Mouse (Mus musculus): Measurements from ENCODE around the gene Gm7358.
A peak's percentile ranks its signal among the peaks of the same experiment; 100 is the strongest.
"Not testable (repeated sequence)": the region's sequence is repeated elsewhere in the genome, so short reads cannot be mapped to it uniquely, and the experiment has no call there.

Gene Gm7358

DNA sequence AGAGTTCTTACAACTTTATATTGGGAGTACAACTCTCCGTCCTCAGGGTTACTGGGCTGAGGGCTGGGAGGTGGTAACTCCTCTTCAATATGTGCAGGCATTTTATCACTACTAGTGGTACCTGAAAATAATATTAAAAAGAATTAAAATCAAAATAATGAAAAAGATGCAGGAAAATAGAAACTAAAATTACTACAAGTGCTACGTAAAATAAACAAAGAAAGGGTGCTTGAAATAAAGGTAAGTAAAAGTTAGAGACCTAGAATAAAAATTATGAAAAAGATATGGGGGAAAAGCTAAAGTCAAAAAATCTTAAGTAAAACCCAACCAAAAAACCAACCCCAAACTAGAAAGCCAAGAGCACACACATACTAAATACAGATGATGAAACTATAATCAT lies at the start of gene Gm7358:
Gene Gm7358 (minus strand): TSS at position 101 of the 400 bp plus-strand sequence.
- not testable (repeated sequence) for DNase-seq

DNA sequence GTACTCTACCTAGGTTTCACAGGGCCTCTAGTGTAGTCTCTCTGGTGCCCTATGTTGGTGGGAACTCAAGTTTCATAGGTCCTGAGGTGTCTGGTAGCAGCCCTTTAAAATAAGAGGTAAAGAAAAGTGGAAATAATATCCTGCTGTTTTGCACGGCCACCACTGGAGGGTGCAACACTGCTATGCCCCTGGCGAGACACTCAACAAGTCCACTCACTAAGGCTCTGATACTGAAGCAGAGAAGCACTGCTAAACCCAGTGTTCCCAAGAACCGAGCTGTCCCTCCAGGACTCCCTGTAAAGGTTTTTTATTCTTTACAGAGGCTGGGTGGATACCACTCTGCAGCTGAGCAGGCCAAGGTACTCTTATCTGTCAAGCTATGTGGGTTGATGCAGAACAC lies 43.7 kb upstream of the Gm7358 start:
- DNase-seq: not testable (repeated sequence)

DNA sequence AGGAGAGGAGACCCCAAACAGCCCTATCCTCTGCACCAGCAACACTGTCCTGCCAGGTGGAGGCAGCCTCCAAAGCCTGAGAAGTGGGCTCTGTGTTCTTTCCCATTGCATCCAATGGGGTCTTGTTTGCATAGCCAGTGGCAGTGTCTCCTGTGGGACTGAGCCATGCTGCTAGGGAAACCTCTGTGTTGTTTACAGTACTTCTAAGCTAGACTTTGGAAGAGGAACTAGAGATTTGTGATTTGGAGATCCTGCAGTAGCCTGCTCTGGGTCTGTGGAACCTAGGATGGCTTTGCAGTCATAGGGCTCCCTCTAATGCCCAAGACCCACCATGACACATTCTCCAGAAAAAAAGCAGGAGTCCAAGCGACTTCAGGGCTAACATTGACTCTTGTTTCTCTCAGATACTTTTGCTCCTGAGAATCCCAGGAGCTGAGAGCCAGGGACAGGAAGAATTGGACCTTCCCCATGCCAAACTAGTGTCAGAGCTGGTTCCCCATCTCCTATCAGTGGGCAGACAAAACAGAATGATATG lies 42.2 kb upstream of the Gm7358 start:
- peak; percentile 33 to 42 for DNase-seq

DNA sequence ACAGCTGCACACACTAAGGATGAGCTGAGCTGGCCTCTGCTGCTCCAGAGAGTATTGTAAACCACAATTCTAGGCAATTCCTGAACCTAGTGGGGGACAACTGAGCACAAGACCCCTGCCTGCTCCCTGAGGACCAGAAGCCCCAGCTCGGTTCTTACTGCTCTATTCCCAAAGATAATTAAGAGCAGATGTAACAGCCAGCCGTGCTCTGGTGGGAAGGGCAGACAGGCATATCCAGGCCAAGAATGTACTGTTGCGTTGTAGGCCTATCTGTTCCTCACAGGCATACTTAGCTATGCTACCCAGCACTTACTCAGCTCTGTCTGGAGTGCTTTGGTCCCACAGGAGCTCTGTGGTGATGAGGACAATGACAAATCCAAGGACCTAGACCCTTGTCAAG lies 40.6 kb upstream of the Gm7358 start:
- not testable (repeated sequence) for DNase-seq

DNA sequence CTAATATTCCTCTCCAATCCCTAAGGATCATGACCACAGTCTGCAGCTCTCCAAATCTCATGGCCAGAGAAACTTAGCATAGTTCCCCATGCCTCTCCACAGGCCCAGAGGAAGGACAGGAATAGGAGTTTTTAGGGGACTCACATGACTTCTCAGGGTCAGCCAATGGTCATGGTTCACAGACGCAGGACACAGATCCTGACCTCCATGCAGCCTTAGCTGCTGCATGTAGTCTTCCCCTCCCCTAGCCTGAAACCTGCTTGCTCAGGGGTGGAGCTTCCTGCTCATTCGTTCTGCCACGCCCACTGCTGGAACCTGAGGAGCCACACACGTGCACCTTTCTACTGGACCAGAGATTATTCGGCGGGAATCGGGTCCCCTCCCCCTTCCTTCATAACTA lies 34.8 kb upstream of the Gm7358 start:
- not testable (repeated sequence) for DNase-seq

DNA sequence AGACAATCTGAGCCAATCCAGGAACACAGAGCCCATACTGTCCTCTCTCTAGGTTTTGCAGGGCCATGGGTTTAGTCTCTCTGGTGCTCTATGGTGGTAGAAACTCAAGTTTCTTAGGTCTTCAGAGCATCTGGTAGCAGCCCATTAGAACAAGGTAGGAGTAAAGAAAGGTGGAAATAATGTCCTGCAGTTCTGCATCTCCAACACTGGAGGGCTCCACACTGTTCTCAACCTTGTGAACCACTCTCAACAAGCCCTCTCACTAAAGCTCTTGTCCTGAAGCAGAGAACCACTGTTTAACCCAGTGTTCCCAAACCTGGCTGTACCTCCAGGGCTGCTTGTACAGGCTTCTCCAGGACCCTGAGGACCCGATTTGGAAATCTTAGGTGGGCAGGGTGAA lies 27.3 kb upstream of the Gm7358 start:
- DNase-seq: not testable (repeated sequence)

DNA sequence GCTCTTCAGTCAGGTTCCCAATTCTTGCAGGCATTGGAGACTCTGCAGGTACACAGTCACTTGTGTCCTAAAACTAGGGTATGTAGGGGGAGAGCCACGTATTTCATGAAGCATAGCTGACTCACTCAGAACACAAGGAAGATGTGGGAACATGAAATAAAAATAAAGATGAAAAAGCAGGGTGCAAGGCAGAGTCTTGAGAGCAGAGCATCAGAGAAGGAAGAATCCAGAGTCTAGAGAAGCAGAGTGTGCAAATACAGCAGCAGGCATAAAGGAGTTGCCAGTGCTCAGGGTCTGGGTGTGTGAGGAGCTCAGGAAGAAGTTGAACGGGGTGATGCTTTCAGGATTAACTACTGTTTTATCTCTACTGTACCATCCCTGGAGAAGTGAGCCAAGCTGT lies 17.5 kb downstream of the Gm7358 start:
- DNase-seq: not testable (repeated sequence)

DNA sequence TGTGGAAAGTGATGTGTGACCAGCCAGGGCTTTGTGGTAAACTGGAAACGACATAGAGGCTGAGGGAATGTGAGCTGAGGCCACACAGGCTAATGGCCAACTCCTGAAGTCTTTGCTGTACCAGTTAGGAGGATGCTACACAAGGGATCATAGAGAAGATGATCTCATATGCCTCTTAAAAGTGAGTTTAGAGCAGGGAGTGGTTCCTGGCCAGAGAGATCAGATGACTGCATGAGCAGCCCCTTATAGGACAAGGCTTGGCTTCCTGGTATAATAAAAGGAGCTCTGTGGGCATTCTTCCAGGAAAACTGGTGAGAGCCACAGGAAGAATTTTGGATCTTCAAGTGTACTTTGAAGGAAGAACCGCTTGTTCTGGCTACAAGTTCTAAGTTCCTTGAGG lies 22.3 kb downstream of the Gm7358 start:
- DNase-seq: not testable (repeated sequence)

DNA sequence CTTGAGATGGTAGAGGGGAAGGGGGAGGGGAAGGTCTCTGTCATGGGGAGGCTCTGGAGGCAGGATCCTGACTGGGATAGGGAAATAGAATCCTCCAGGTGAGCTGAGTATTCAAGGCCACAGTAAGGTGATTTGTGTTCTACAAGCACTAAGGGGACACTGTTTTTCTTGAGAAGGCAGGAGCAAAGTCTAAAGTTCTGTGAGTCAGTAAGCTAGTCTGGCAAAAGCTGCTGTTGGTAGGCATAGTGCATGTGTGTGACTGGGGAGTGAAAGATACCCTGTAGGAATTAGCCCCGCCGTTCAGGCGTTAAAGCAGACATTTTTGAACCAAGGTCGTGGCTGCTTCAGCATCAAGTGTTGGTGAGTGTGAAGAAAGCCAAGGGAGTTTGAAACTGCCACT lies 23.2 kb downstream of the Gm7358 start:
- not testable (repeated sequence) for DNase-seq
